Mouse (Mus musculus): Measurements from ENCODE around the gene Marveld1.
A peak's percentile ranks its signal among the peaks of the same experiment; 100 is the strongest.

Gene Marveld1

GRCm38 (mm10) chr19:42139724-42140517 is 7.3 kb upstream of the Marveld1 start:
- no peak for DNase-seq

- DNase-seq = no peak
Measured at GRCm38 (mm10) chr19:42141998-42142397, 5.2 kb upstream of the Marveld1 start.

GRCm38 (mm10) chr19:42142757-42143156 is 4.4 kb upstream of the Marveld1 start:
- DNase-seq = no peak

GRCm38 (mm10) chr19:42144067-42144466 is 3.1 kb upstream of the Marveld1 start:
- no peak for DNase-seq

GRCm38 (mm10) chr19:42144541-42145167 is 2.5 kb upstream of the Marveld1 start:
- DNase-seq = peak; percentile 85 to 86

- DNase-seq = no peak
Measured at GRCm38 (mm10) chr19:42145210-42145609, 2.0 kb upstream of the Marveld1 start.

GRCm38 (mm10) chr19:42145731-42146130 is 1.5 kb upstream of the Marveld1 start:
- DNase-seq = no peak

- DNase-seq = no peak
Measured at GRCm38 (mm10) chr19:42146276-42147010, 757 bp upstream of the Marveld1 start.

GRCm38 (mm10) chr19:42147769-42148568 is 769 bp downstream of the Marveld1 start:
- DNase-seq = peak; percentile 64 to 70

- no peak for DNase-seq
Measured at GRCm38 (mm10) chr19:42148569-42148860, 1.3 kb downstream of the Marveld1 start.

- peak; percentile 89 to 95 for DNase-seq
Measured at GRCm38 (mm10) chr19:42151990-42152389, 4.8 kb downstream of the Marveld1 start.

- DNase-seq = no peak
Measured at GRCm38 (mm10) chr19:42157493-42158237, 10.5 kb downstream of the Marveld1 start.

GRCm38 (mm10) chr19:42158246-42159017 is 11.2 kb downstream of the Marveld1 start:
- no peak for DNase-seq

GRCm38 (mm10) chr19:42163764-42164163 is 16.6 kb downstream of the Marveld1 start, which contains the start of gene Zfyve27:
Gene Zfyve27, plus strand, starts transcription at chr19:42163951.
- DNase-seq = no peak

- no peak for DNase-seq
Measured at GRCm38 (mm10) chr19:42164188-42164587, 17.0 kb downstream of the Marveld1 start.

- peak; percentile 89 to 93 for DNase-seq
Measured at GRCm38 (mm10) chr19:42166130-42166529, 18.9 kb downstream of the Marveld1 start.

- no peak for DNase-seq
Measured at GRCm38 (mm10) chr19:42166766-42167165, 19.6 kb downstream of the Marveld1 start.

- DNase-seq = no peak
Measured at GRCm38 (mm10) chr19:42167489-42167888, 20.3 kb downstream of the Marveld1 start.

GRCm38 (mm10) chr19:42169322-42169975 is 22.2 kb downstream of the Marveld1 start:
- DNase-seq = no peak
